Mouse (Mus musculus): ENCODE results near the gene Il17rd. TPM values are rescaled to one million over a fixed set of nuclear protein-coding genes. Genes with fewer than 3 reads are reported as not detected.
A peak's percentile ranks its signal among the peaks of the same experiment; 100 is the strongest.

Gene Il17rd
- polyA plus RNA-seq, 1 experiment from 2014 or later: 5.4 TPM

DNA sequence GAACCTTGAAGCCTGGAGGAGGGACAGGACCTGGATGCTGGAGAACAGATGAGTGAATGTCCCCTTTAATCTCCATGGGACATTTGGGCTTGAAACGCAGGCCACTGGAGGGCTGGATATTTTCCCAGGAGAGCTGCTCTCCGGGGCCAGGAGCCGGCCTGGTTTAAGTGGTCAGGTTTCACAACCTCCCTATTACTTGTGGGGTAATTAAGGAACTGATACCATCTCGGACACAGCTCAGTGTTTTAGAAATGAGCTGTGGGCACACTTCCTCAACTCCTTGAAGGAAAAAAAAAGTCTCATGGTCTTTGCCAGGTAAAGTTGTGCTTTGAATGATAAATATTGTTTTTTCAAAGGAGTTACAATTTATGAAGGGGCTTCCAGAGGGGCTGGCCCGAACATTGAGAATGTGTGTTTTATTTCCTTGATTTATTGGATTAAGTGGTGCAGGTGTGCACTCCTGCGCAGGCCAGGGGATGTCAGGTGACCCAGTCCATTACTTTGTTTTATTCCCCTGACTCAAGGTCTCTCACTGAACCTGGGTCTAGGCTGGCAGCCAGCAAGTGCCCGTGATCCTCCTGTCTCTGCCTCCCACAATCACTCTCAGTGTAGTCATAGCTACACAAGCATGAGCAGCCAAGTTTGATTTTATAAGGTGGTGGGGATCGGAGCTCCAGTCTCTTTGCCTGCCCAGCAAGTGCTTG is 3.7 kb downstream of the Il17rd start:
- no peak overlapping the region for H3K4me3 ChIP-seq (ENCODE audit: low read length)

DNA sequence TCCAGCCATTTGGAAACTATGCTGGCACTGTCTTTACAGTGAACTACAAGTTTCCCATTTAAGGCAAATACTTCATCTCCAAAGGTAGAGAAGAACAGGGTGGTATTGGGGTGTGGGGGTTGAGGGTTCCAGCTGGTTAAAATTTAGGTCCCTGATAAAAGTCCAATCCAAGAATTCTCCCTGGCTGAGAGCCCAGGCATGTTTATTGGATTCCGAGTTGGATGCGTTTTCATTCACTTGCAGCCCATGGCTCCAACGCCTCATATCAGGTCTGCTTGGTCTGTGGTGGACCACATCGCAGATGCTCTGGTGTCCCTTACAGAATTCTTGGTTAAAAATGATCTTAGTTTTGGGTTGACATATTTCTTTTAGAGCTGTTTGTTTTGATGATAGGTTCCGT is 4.7 kb downstream of the Il17rd start:
- no peak for ATAC-seq (ENCODE audit: low FRiP score, low TSS enrichment)
- H3K4me3 ChIP-seq (ENCODE audit: low read length): no peak overlapping the region
- H3K4me2 ChIP-seq (replicated peaks; ENCODE audit: low read depth, low read length): peak overlapping the region; percentile 9
- 39% methylated on average over 5 of the region's 5 CpGs for WGBS
- H3K9me3 ChIP-seq (ENCODE audit: low read length): no peaks in the 10 kb centered on the region
- peak overlapping the region; percentile 82 for H3K27ac ChIP-seq (ENCODE audit: low read length)
- H3K36me3 ChIP-seq (ENCODE audit: insufficient read depth, low read length): no peaks in the 10 kb centered on the region
- H3K4me1 ChIP-seq (ENCODE audit: insufficient read depth, low read length): peaks cover 76% of the 10 kb centered on the region
- 0 out of 2 replicates have a peak, but pooled peaks cover 2% of the 10 kb centered on the region for H3K27me3 ChIP-seq (ENCODE audit: insufficient read depth, low read length)
- H3K9ac ChIP-seq (replicated peaks; ENCODE audit: low read length): no peak overlapping the region

More for the DNA sequence above, 3.7 kb downstream of the Il17rd start:
- Histone ChIP-seq H3K36me3 (ENCODE audit: insufficient read depth, low read length) (no peaks in the 10 kb centered on the region), H3K4me1 (ENCODE audit: insufficient read depth, low read length) (peaks cover 67% of the 10 kb centered on the region), H3K9me3 (ENCODE audit: low read length) (no peaks in the 10 kb centered on the region), H3K27ac (ENCODE audit: low read length) (peak overlapping the region; percentile 78), H3K4me2 (replicated peaks; ENCODE audit: low read depth, low read length) (peak overlapping the region; percentile 28; the same call in 1 of the 2 replicates), H3K27me3 (ENCODE audit: insufficient read depth, low read length) (0 out of 2 replicates have a peak, but pooled peaks cover 2% of the 10 kb centered on the region), H3K9ac (replicated peaks; ENCODE audit: low read length) (0 out of 2 replicates have a peak overlapping the region, but pooled peaks have one; percentile 25)
- ATAC-seq (ENCODE audit: low FRiP score, low TSS enrichment): no peak
- WGBS: 16% methylated on average over 8 of the region's 8 CpGs

- no peaks in the 10 kb centered on the region for H3K9me3 ChIP-seq (ENCODE audit: low read length)
- H3K4me1 ChIP-seq (ENCODE audit: insufficient read depth, low read length): peaks cover 83% of the 10 kb centered on the region
- peak; percentile 64 for ATAC-seq (ENCODE audit: low FRiP score, low TSS enrichment)
- 0 out of 2 replicates have a peak, but pooled peaks cover 2% of the 10 kb centered on the region for H3K27me3 ChIP-seq (ENCODE audit: insufficient read depth, low read length)
- no peaks in the 10 kb centered on the region for H3K36me3 ChIP-seq (ENCODE audit: insufficient read depth, low read length)
- no peak overlapping the region for H3K9ac ChIP-seq (replicated peaks; ENCODE audit: low read length)
- H3K4me2 ChIP-seq (replicated peaks; ENCODE audit: low read depth, low read length): peak overlapping the region; percentile 11
- WGBS: 6% methylated on average over 11 of the region's 11 CpGs
- no peak overlapping the region for H3K4me3 ChIP-seq (ENCODE audit: low read length)
- H3K27ac ChIP-seq (ENCODE audit: low read length): peak overlapping the region; percentile 82
These were observed 5.7 kb downstream of the Il17rd start for GRCm38 (mm10) chr14:27044221-27044966.

DNA sequence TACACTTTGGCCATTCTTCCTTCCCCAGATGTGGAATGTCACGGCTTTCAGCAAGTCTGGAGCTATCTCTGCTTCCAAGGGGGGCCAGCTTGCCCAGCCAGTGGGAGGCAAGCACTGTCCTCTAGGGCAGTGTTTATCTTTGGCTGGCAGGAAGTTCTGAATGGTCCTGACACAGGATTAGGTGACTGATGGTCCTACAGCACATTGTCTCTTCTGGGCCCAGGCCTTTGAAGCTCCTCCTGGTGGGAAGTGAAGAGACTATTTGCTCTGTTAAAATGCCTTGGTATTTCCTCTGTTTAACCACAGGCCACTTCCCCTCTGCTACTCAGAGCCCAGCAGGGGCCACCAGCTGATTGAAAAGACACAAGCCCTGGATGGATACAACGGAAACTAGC is 6.2 kb downstream of the Il17rd start:
- Histone ChIP-seq H3K27ac (ENCODE audit: low read length) (peak overlapping the region; percentile 82), H3K36me3 (ENCODE audit: insufficient read depth, low read length) (no peaks in the 10 kb centered on the region), H3K9ac (replicated peaks; ENCODE audit: low read length) (no peak overlapping the region; the same call in 1 of the 2 replicates), H3K27me3 (ENCODE audit: insufficient read depth, low read length) (0 out of 2 replicates have a peak, but pooled peaks cover 2% of the 10 kb centered on the region), H3K4me2 (replicated peaks; ENCODE audit: low read depth, low read length) (peak overlapping the region; percentile 11), H3K4me3 (ENCODE audit: low read length) (no peak overlapping the region), H3K4me1 (ENCODE audit: insufficient read depth, low read length) (peaks cover 85% of the 10 kb centered on the region), H3K9me3 (ENCODE audit: low read length) (no peaks in the 10 kb centered on the region)
- WGBS: 17% methylated on average over 2 of the region's 2 CpGs
- peak; percentile 74 for ATAC-seq (ENCODE audit: low FRiP score, low TSS enrichment)

DNA sequence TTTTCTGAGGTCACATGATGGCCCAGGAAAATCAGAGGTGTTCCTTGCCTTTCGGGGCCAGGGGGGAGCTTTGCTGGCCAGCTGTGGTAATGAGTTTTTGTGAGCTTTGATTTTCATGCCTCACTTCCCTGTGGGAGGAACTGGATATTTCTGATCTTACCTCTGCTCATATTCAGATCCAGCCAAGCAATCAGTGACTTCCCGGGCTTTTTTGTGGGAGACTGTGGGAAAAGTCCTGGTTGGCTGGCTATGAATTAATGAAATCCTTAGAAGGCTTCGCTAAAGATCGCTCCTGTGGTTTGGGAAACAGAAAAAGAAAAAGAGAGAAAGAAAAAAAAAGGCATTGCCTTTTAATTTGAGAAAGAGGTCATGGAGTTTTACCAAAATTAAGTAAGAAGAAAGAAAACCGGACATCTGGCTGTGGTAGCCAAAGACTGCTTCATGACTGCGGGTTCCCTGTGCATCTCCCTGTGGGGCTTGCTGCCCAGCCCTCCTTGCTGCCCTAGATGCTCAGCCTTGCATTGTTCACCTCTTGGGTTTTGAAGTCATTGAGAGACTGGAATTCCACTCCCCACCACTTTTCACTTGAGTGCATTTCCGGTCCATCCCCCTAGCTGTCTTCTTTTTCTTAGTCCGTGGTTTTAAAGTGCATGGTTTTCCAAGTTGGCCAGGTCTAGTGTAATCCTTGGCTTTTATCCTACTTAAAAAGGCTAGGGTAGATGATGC is 9.7 kb downstream of the Il17rd start:
- no peak overlapping the region; the same call in 1 of the 2 replicates for H3K4me2 ChIP-seq (replicated peaks; ENCODE audit: low read depth, low read length)
- H3K4me3 ChIP-seq (ENCODE audit: low read length): no peak overlapping the region
- 32% methylated on average over 8 of the region's 8 CpGs for WGBS
- H3K9me3 ChIP-seq (ENCODE audit: low read length): no peaks in the 10 kb centered on the region
- no peak overlapping the region for H3K9ac ChIP-seq (replicated peaks; ENCODE audit: low read length)
- H3K4me1 ChIP-seq (ENCODE audit: insufficient read depth, low read length): peaks cover 92% of the 10 kb centered on the region
- H3K36me3 ChIP-seq (ENCODE audit: insufficient read depth, low read length): no peaks in the 10 kb centered on the region
- H3K27me3 ChIP-seq (ENCODE audit: insufficient read depth, low read length): no peaks in the 10 kb centered on the region
- no peak; the same call in 1 of the 2 replicates for ATAC-seq (ENCODE audit: low FRiP score, low TSS enrichment)
- H3K27ac ChIP-seq (ENCODE audit: low read length): peak overlapping the region; percentile 80

DNA sequence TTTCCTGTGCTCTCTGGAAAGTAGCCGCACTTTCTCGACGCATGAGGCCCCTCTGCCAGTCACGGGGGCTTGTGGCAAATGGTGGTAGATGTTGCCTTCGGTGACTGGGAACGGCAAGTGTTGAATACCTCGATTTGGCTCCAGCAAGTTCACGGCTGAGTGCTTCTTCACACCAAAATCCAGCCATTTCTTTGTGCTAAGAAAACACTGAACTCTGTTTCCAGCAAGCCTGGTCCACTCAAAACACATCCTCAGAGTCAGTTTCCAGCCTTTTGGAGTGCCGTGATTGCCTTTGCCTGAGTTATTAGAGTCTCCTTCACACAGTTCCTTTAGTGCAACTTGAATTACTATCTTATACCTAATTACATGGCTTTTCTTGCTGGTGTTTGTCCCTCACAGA is 11.3 kb downstream of the Il17rd start:
- Histone ChIP-seq H3K9ac (replicated peaks; ENCODE audit: low read length) (no peak overlapping the region), H3K27ac (ENCODE audit: low read length) (peak overlapping the region; percentile 54), H3K9me3 (ENCODE audit: low read length) (no peaks in the 10 kb centered on the region), H3K4me3 (ENCODE audit: low read length) (no peak overlapping the region), H3K36me3 (ENCODE audit: insufficient read depth, low read length) (no peaks in the 10 kb centered on the region), H3K4me2 (replicated peaks; ENCODE audit: low read depth, low read length) (no peak overlapping the region), H3K4me1 (ENCODE audit: insufficient read depth, low read length) (peaks cover 75% of the 10 kb centered on the region), H3K27me3 (ENCODE audit: insufficient read depth, low read length) (no peaks in the 10 kb centered on the region)
- no peak for ATAC-seq (ENCODE audit: low FRiP score, low TSS enrichment)
- 22% methylated on average over 9 of the region's 9 CpGs for WGBS

DNA sequence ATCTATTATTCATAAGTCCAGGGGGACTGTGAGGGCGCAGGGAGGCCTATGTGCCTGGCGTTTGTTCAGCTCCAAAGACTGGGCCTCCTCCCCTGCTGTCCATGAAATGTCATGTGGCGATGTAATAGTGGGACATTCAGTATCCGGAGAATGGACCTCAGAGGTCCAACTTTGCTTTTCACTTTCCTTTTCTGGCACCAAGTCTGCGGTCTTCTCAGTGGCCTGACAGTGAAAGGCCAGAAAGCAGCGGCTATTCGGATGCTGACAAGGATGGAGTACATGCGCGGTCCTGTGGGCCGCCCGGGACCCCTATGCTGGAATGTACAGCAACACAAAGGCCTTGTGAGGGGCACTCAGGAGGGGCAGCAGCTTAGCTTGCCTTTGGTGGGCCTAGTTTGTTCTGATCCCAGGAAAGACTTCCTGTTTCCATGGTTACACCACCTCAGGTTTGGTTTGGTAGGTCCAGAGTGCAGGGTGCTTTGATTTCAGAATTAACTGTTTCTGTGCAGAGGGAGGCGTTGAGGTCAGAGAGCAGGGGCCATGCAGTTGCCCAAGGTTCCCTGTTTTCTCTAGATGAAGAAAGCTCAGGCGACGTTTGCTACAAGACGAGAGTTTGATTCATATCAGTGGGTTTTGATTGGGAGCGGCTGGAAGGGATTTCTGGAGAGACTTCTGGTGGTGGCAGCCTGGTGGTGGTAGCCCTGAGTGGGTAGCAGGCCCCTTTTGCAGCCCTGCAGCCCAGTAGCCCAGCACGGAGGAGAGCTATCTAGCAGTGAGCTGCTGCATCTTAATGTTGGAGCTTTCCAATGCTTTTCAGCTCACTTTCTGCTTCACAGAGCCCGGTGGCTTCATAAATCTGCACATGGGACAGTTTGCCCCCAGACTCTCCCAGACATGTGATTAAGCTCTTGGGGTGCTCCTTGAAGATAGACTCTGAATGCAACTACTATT is 12.1 kb downstream of the Il17rd start:
- peak; percentile 42 for ATAC-seq (ENCODE audit: low FRiP score, low TSS enrichment)
- Histone ChIP-seq H3K4me3 (ENCODE audit: low read length) (no peak overlapping the region), H3K27me3 (ENCODE audit: insufficient read depth, low read length) (no peaks in the 10 kb centered on the region), H3K9ac (replicated peaks; ENCODE audit: low read length) (peak overlapping the region; percentile 29; the same call in 1 of the 2 replicates), H3K27ac (ENCODE audit: low read length) (peak overlapping the region; percentile 54), H3K36me3 (ENCODE audit: insufficient read depth, low read length) (no peaks in the 10 kb centered on the region), H3K4me1 (ENCODE audit: insufficient read depth, low read length) (peaks cover 69% of the 10 kb centered on the region), H3K9me3 (ENCODE audit: low read length) (no peaks in the 10 kb centered on the region), H3K4me2 (replicated peaks; ENCODE audit: low read depth, low read length) (peak overlapping the region; percentile 10)
- WGBS: 29% methylated on average over 18 of the region's 18 CpGs

DNA sequence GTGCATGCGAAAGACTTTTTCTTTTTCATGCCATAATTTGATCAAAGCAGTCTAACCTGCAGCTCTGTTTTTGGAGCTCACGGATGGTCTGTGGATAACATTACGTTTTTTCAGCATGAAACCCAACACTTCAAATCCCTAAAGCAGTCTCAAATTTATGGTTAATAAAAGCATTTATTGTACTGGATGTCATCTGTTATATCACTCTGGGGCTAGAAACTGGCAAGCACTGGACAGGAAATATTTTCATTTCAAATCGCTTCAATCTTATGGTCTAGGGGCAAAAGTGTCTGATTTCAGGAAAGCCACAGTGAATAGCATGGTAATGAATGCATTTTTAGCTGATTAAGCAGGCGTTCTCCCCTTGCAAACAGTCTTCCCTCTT is 12.8 kb downstream of the Il17rd start:
- Histone ChIP-seq H3K4me1 (ENCODE audit: insufficient read depth, low read length) (peaks cover 62% of the 10 kb centered on the region), H3K9ac (replicated peaks; ENCODE audit: low read length) (no peak overlapping the region), H3K9me3 (ENCODE audit: low read length) (no peaks in the 10 kb centered on the region), H3K4me3 (ENCODE audit: low read length) (no peak overlapping the region), H3K27ac (ENCODE audit: low read length) (peak overlapping the region; percentile 54), H3K36me3 (ENCODE audit: insufficient read depth, low read length) (no peaks in the 10 kb centered on the region), H3K27me3 (ENCODE audit: insufficient read depth, low read length) (no peaks in the 10 kb centered on the region), H3K4me2 (replicated peaks; ENCODE audit: low read depth, low read length) (no peak overlapping the region)
- WGBS: 33% methylated on average over 5 of the region's 5 CpGs
- no peak for ATAC-seq (ENCODE audit: low FRiP score, low TSS enrichment)
